Mouse (Mus musculus) cerebellum, adult 2 months (tissue): Measurements from ENCODE around the gene Cinp.

Experiments
- CTCF ChIP-seq: fragments of 200-500 bp; IDR thresholded peaks from 2 replicates; pipeline ENCODE4 v1.5.1; 2011; ENCODE audit warnings: low read depth, mild to moderate bottlenecking, control low read depth, low read length, moderate library complexity, borderline replicate concordance; ENCODE audit not compliant: insufficient read depth
- POLR2A ChIP-seq: fragments of 200-500 bp; IDR thresholded peaks from 2 replicates; pipeline ENCODE4 v1.6.1; 2011; ENCODE audit warnings: low read length, control low read depth, borderline replicate concordance; ENCODE audit not compliant: insufficient read depth

DNA sequence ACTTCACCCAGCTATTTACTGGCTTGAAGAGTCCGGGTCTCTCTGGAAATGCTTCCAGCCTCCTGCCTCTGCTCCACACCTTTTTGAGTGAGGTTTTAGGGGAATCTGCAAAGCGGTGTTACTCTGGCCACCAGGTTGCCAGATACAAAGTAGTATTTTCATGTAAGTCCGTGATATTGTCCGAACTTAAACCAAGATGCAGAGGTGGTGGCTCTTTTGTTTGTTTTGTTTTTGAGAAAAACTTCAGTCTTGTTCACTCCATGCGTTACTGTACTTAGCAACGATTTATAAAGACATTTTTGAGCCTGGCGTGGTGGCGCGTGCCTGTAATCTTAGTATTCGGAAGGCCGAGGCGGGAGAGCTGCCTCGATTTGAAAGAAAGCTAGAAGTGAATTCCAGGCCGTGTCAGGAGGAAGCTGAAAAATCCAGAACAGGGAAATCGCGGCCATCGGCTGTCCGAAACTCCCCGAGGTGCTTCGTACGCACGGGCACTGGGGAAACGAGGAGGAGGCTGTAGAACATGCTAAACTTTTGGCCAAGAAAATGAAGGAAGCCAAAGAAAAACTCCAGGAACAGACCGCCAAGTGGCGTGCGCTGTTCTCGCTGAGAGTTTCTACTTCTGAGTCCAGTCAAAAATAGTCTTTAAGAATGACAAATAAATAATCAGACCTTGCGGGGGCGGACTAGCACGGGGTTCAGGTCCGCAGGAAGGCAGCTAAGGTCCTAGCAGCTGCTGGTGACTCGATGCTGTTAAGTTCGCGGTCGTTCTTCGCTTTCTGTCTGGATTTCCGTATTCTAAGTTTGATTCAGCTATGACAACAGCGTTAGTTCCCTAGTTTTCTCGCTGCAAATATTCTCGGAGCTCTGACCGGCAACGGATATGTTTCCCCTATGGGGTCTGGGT is 44.5 kb downstream of the Cinp start:
- TF ChIP-seq CTCF (no peak), POLR2A (no peak)
